Mouse (Mus musculus) cortical plate, adult 2 months (tissue): ENCODE results near the gene Egln2. TPM values are rescaled to one million over a fixed set of nuclear protein-coding genes. Genes with fewer than 3 reads are reported as not detected.

Experiments used
- H3K27ac ChIP-seq: fragments of 200-500 bp; 2 replicates; pipeline ENCODE4 v1.5.1; 2012; ENCODE audit warnings: low read length, control low read depth, inconsistent platforms; ENCODE audit not compliant: insufficient read depth
- H3K4me1 ChIP-seq: fragments of 200-500 bp; 2 replicates; pipeline ENCODE4 v1.6.1; 2011; ENCODE audit warnings: low read length; ENCODE audit not compliant: control insufficient read depth, insufficient read depth
- H3K4me3 ChIP-seq: fragments of 200-500 bp; 2 replicates; pipeline ENCODE4 v1.5.1; 2011; ENCODE audit warnings: mild to moderate bottlenecking, low read length, control low read depth; ENCODE audit not compliant: insufficient read depth
- CTCF ChIP-seq: fragments of 200-500 bp; IDR thresholded peaks from 2 replicates; pipeline ENCODE4 v1.5.1; 2011; ENCODE audit warnings: mild to moderate bottlenecking, control low read depth, low read length; ENCODE audit not compliant: insufficient read depth; ENCODE audit errors: extremely low read depth
- POLR2A ChIP-seq: fragments of 200-500 bp; IDR thresholded peaks from 2 replicates; pipeline ENCODE4 v1.6.1; 2011; ENCODE audit warnings: mild to moderate bottlenecking, low read length, control low read depth; ENCODE audit not compliant: insufficient read depth; ENCODE audit errors: extremely low read depth
- polyA plus RNA-seq: library from polyadenylated mRNA; depleted of rRNA; stranded (reverse); fragments of >200 nt; gene quantifications from 2 replicates; pipeline ENCODE4 v1.2.3, GENCODE M21; 2012; rRNA removed

Gene Egln2
- polyA plus RNA-seq = 111 and 112 TPM in 2 replicates

GRCm38 (mm10) chr7:27166614-27167474, at the start of gene Egln2:
Gene Egln2, minus strand, starts transcription at chr7:27166802.
- TF ChIP-seq POLR2A (peak; percentile 84), CTCF (no peak)
- Histone ChIP-seq H3K4me3 (peak within 1 kb of the TSS; percentile 97), H3K27ac (peak within 1 kb of the TSS; percentile 96), H3K4me1 (peaks cover 11% of the 10 kb centered on the region; the same call in 1 of the 2 replicates)

- Histone ChIP-seq H3K4me1 (no peaks in the 10 kb centered on the region), H3K4me3 (no peak overlapping the region), H3K27ac (no peak overlapping the region)
- TF ChIP-seq POLR2A (no peak), CTCF (no peak)
These were observed 46.0 kb upstream of the Egln2 start for GRCm38 (mm10) chr7:27212626-27213025.

- H3K4me1 ChIP-seq = no peaks in the 10 kb centered on the region
- no peak for TF ChIP-seq POLR2A
- no peak for TF ChIP-seq CTCF
- H3K27ac ChIP-seq = no peak overlapping the region
- no peak overlapping the region for H3K4me3 ChIP-seq
These were observed 37.3 kb upstream of the Egln2 start for GRCm38 (mm10) chr7:27203730-27204449.

- Histone ChIP-seq H3K4me1 (peaks cover 6% of the 10 kb centered on the region; the same call in 1 of the 2 replicates), H3K27ac (no peak overlapping the region), H3K4me3 (no peak overlapping the region)
- TF ChIP-seq CTCF = no peak
- no peak for TF ChIP-seq POLR2A
These were observed 32.2 kb upstream of the Egln2 start for GRCm38 (mm10) chr7:27198779-27199178.

GRCm38 (mm10) chr7:27198355-27198754, 31.8 kb upstream of the Egln2 start:
- H3K4me1 ChIP-seq = peaks cover 9% of the 10 kb centered on the region
- H3K4me3 ChIP-seq = no peak overlapping the region
- TF ChIP-seq POLR2A = no peak
- TF ChIP-seq CTCF = no peak
- H3K27ac ChIP-seq = no peak overlapping the region

GRCm38 (mm10) chr7:27197634-27198033, 31.0 kb upstream of the Egln2 start:
- H3K27ac ChIP-seq = no peak overlapping the region
- H3K4me1 ChIP-seq = peaks cover 9% of the 10 kb centered on the region
- no peak overlapping the region for H3K4me3 ChIP-seq
- no peak for TF ChIP-seq CTCF
- no peak for TF ChIP-seq POLR2A

GRCm38 (mm10) chr7:27197136-27197535, 30.5 kb upstream of the Egln2 start:
- H3K27ac ChIP-seq = no peak overlapping the region
- peaks cover 9% of the 10 kb centered on the region for H3K4me1 ChIP-seq
- TF ChIP-seq CTCF (no peak), POLR2A (no peak)
- no peak overlapping the region for H3K4me3 ChIP-seq

- H3K27ac ChIP-seq = peak within 1 kb of the TSS; percentile 91
- H3K4me1 ChIP-seq = peaks cover 9% of the 10 kb centered on the region
- TF ChIP-seq CTCF (no peak), POLR2A (peak; percentile 21; the same call in 1 of the 2 replicates)
- H3K4me3 ChIP-seq = peak within 1 kb of the TSS; percentile 57
These were observed 29.3 kb upstream of the Egln2 start, which contains the start of the genes BC024978 and Snrpa for GRCm38 (mm10) chr7:27195681-27196611. Gene BC024978, plus strand, starts transcription at chr7:27195781. Gene Snrpa, minus strand, starts transcription at chr7:27196271.

GRCm38 (mm10) chr7:27193731-27194130, 27.1 kb upstream of the Egln2 start:
- no peak for TF ChIP-seq POLR2A
- no peak for TF ChIP-seq CTCF
- Histone ChIP-seq H3K27ac (no peak overlapping the region), H3K4me1 (peaks cover 9% of the 10 kb centered on the region), H3K4me3 (no peak overlapping the region)
